Mouse (Mus musculus) embryonic facial prominence, embryonic 14.5 days (tissue): ENCODE results near the gene Tbcb. TPM values are rescaled to one million over a fixed set of nuclear protein-coding genes. Genes with fewer than 3 reads are reported as not detected.
A peak's percentile ranks its signal among the peaks of the same experiment; 100 is the strongest.
"Not testable (repeated sequence)": the region's sequence is repeated elsewhere in the genome, so short reads cannot be mapped to it uniquely, and the experiment has no call there.

Source experiments
- ATAC-seq: fragments of 200-750 bp; cut with Nextera tagmentation; 2 replicates; pipeline ENCODE4 v1.8.0; 2017; ENCODE audit warnings: low read depth, moderate number of reproducible peaks, moderate TSS enrichment
- DNase-seq: peaks from one replicate; pipeline ENCODE4 v3.0.0-alpha.2; 2015; ENCODE audit warnings: low spot score
- H3K27ac ChIP-seq: fragments of 300-500 bp; sonication (generic); replicated peaks from 2 replicates; pipeline ENCODE4 v1.5.1; 2014; ENCODE audit warnings: low read depth, mild to moderate bottlenecking, low read length, moderate library complexity
- H3K27me3 ChIP-seq: fragments of 300-500 bp; sonication (generic); replicated peaks from 2 replicates; pipeline ENCODE4 v1.6.1; 2014; ENCODE audit warnings: low read length; ENCODE audit not compliant: control insufficient read depth, insufficient read depth
- H3K36me3 ChIP-seq: fragments of 300-500 bp; sonication (generic); 2 replicates; pipeline ENCODE4 v1.6.1; 2014; ENCODE audit warnings: low read length, mixed read lengths; ENCODE audit not compliant: control insufficient read depth, insufficient read depth
- H3K4me1 ChIP-seq: fragments of 300-500 bp; sonication (generic); 2 replicates; pipeline ENCODE4 v1.6.1; 2014; ENCODE audit warnings: antibody characterized with exemption, low read length; ENCODE audit not compliant: control insufficient read depth, insufficient read depth
- H3K4me2 ChIP-seq: fragments of 300-500 bp; sonication (generic); 2 replicates; pipeline ENCODE4 v1.6.1; 2014; ENCODE audit warnings: low read depth, mild to moderate bottlenecking, low read length, moderate library complexity, mixed read lengths
- H3K4me3 ChIP-seq: fragments of 300-500 bp; sonication (generic); 2 replicates; pipeline ENCODE4 v1.5.1; 2014; ENCODE audit warnings: low read depth, mild to moderate bottlenecking, low read length
- H3K9ac ChIP-seq: fragments of 300-500 bp; sonication (generic); 2 replicates; pipeline ENCODE4 v1.6.1; 2014; ENCODE audit warnings: low read depth, mild to moderate bottlenecking, low read length, moderate library complexity, mixed read lengths
- H3K9me3 ChIP-seq: fragments of 300-500 bp; sonication (generic); 2 replicates; pipeline ENCODE4 v1.6.1; 2016; ENCODE audit warnings: low read length; ENCODE audit not compliant: control insufficient read depth
- WGBS: fragments of 180-500 bp; shearing (Covaris S2); extraction: QIAGEN DNeasy Blood & Tissue Kit; methylation state at CpG from one replicate; pipeline ENCODE4 v1.1.7; 2014; 5-methylcytosine and 5-hydroxymethylcytosine counted together
- polyA plus RNA-seq: library from polyadenylated mRNA; unstranded; fragments of >200 nt; fragmentation: Nextera tagmentation; extraction: Ambion mirVana; gene quantifications from 2 replicates; pipeline ENCODE4 v1.2.1, GENCODE M21; 2014

Tbcb gene
- polyA plus RNA-seq, 1 experiment from 2014 or later, result 166 TPM

DNA sequence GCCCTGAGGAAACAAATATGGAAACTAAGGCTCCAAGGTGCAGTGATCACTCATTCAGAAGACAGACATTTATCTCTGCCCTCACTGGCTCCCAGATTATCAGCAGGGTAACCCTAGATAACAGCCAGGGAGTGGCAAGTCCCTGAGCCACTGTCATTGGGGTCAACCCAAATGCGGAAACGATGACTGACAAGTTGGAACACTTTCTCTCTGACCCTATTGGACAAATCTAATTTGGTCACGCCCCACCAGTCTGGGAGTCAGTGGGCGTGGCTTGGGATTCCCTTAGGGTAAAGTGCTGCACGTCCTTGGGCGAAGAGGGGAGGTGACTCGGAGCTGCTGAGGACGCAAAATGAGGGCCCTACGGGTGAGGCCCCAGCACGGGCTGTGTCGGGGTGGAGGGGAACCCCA lies 48.2 kb downstream of the Tbcb start, which contains the start of gene Cox7a1:
Gene Cox7a1, plus strand, starts transcription at position 266 of the 411 bp plus-strand sequence.
- Histone ChIP-seq H3K4me3 (peak within 1 kb of the TSS; percentile 3; the same call in 1 of the 2 replicates), H3K9ac (no peak within 1 kb of the TSS)

DNA sequence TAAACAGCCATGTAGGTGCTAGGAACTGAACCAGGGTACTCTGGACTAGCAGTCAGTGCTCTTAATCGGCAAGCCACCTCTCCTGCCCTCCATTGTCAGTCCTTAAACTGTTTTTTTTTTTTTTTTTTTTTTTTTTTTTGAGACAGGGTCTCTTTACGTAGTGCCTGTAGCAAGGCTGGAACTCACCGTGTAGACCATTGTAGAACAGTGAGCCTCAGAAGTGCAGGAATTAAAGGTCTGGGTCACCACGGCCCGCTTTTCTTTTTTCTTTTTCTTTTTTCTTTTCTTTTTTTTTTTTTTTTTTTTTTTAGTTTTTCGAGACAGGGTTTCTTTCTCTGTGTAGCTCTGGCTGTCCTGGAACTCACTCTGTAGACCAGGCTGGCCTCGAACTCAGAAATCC lies 48.9 kb downstream of the Tbcb start:
- not testable (repeated sequence) for H3K27me3 ChIP-seq, H3K4me3 ChIP-seq, H3K4me2 ChIP-seq, H3K4me1 ChIP-seq, H3K27ac ChIP-seq, H3K9ac ChIP-seq, H3K9me3 ChIP-seq, DNase-seq, ATAC-seq
- WGBS, result 73% methylated on average over 7 of the region's 7 CpGs
- H3K36me3 ChIP-seq, result peaks cover 37% of the 10 kb centered on the region

More for the DNA sequence above, 48.2 kb downstream of the Tbcb start, which contains the start of gene Cox7a1:
- peak within 1 kb of the TSS; percentile 45 for H3K4me2 ChIP-seq
- 2% methylated on average over 8 of the region's 11 CpGs for WGBS
- H3K9me3 ChIP-seq, result no peaks in the 10 kb centered on the region
- ATAC-seq (peak; percentile 55), DNase-seq (peak; percentile 86)
- H3K27ac ChIP-seq, result no peak within 1 kb of the TSS
- peaks cover 37% of the 10 kb centered on the region for H3K36me3 ChIP-seq
- no peaks in the 10 kb centered on the region for H3K27me3 ChIP-seq
- peaks cover 8% of the 10 kb centered on the region; the same call in 1 of the 2 replicates for H3K4me1 ChIP-seq

- peaks cover 35% of the 10 kb centered on the region for H3K36me3 ChIP-seq
- H3K27ac ChIP-seq, H3K4me1 ChIP-seq, H3K4me3 ChIP-seq, H3K27me3 ChIP-seq, H3K9ac ChIP-seq, DNase-seq, H3K4me2 ChIP-seq, H3K9me3 ChIP-seq, ATAC-seq: not testable (repeated sequence)
- 88% methylated on average over 9 of the region's 10 CpGs for WGBS
Observed at GRCm38 (mm10) chr7:30181929-30182328, 50.1 kb downstream of the Tbcb start.

GRCm38 (mm10) chr7:30181308-30181707 lies 50.8 kb downstream of the Tbcb start:
- 3% methylated on average over 4 of the region's 4 CpGs for WGBS
- DNase-seq (peak; percentile 82), ATAC-seq (no peak)
- H3K4me1 ChIP-seq, result peaks cover 8% of the 10 kb centered on the region; the same call in 1 of the 2 replicates
- no peak overlapping the region for H3K4me2 ChIP-seq
- no peak overlapping the region for H3K4me3 ChIP-seq
- no peaks in the 10 kb centered on the region for H3K27me3 ChIP-seq
- no peak overlapping the region for H3K27ac ChIP-seq
- H3K9me3 ChIP-seq, result no peaks in the 10 kb centered on the region
- H3K9ac ChIP-seq, result no peak overlapping the region
- H3K36me3 ChIP-seq, result peaks cover 31% of the 10 kb centered on the region

GRCm38 (mm10) chr7:30178256-30178655 lies 53.8 kb downstream of the Tbcb start:
- ATAC-seq (no peak), DNase-seq (no peak)
- 79% methylated on average over 11 of the region's 11 CpGs for WGBS
- Histone ChIP-seq H3K4me3 (no peak overlapping the region), H3K4me2 (no peak overlapping the region), H3K4me1 (no peaks in the 10 kb centered on the region), H3K36me3 (peaks cover 20% of the 10 kb centered on the region), H3K9ac (no peak overlapping the region), H3K9me3 (no peaks in the 10 kb centered on the region), H3K27ac (no peak overlapping the region), H3K27me3 (no peaks in the 10 kb centered on the region)

DNA sequence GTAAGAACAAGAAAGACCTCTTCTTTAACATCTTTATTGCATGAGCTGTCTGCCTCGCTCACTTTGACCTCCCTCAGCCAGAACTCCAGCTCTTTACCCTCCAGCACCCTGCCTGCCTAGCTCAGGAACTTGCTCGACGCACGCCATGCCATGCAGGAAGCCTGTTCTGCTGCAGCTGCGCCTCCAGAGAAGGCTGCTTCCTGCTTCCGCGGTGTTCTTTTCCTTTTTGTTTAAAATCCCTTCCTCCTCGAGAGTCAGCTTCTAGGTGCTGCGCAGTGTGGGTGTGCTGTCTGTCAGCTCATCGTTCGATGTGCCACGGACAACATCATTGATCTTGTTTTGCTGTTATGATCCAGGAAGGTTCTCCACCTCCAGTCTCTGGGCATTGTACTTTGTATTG lies 55.6 kb downstream of the Tbcb start:
- H3K4me1 ChIP-seq, result no peaks in the 10 kb centered on the region
- DNase-seq, result no peak
- no peak for ATAC-seq

More for the DNA sequence above, 55.6 kb downstream of the Tbcb start:
- Histone ChIP-seq H3K36me3 (peaks cover 20% of the 10 kb centered on the region), H3K27ac (no peak overlapping the region), H3K9me3 (no peaks in the 10 kb centered on the region), H3K9ac (no peak overlapping the region), H3K27me3 (no peaks in the 10 kb centered on the region), H3K4me2 (no peak overlapping the region), H3K4me3 (no peak overlapping the region)
- 85% methylated on average over 12 of the region's 12 CpGs for WGBS

Other genes with a start within 250 kb of the Tbcb start
- gene Zfp568, start 248.3 kb downstream of the Tbcb start, polyA plus RNA-seq, result 29.5 and 29.9 TPM in 2 replicates
- gene Zfp14, start 180.9 kb downstream of the Tbcb start, polyA plus RNA-seq, result 4.4 and 6.4 TPM in 2 replicates
- gene Zfp82, start 159.4 kb downstream of the Tbcb start, polyA plus RNA-seq, result 6.4 and 7.0 TPM in 2 replicates
- 1.4 and 2.5 TPM in 2 replicates for gene Gm26920, start 141.9 kb downstream of the Tbcb start, polyA plus RNA-seq
- gene Zfp566, start 141.7 kb downstream of the Tbcb start, polyA plus RNA-seq, result 7.9 and 11.2 TPM in 2 replicates
- gene Zfp260, start 137.5 kb downstream of the Tbcb start, polyA plus RNA-seq, result 136 and 141 TPM in 2 replicates
- 5.8 and 6.5 TPM in 2 replicates for gene Zfp382, start 110.3 kb downstream of the Tbcb start, polyA plus RNA-seq
- 18.1 and 18.4 TPM in 2 replicates for gene Zfp146, start 62.5 kb downstream of the Tbcb start, polyA plus RNA-seq
- gene Cox7a1, start 48.1 kb downstream of the Tbcb start, polyA plus RNA-seq, result 7.4 and 17.0 TPM in 2 replicates
- 96.4 and 107 TPM in 2 replicates for gene Capns1, start 33.5 kb downstream of the Tbcb start, polyA plus RNA-seq
- 172 and 180 TPM in 2 replicates for gene Polr2i, start 324 bp downstream of the Tbcb start, polyA plus RNA-seq
- 1.1 and 1.4 TPM in 2 replicates for gene Ovol3, start 3.5 kb upstream of the Tbcb start, polyA plus RNA-seq
- 0.22 and 0.28 TPM in 2 replicates for gene Thap8, start 47.8 kb upstream of the Tbcb start, polyA plus RNA-seq
- gene Wdr62, start 48.1 kb upstream of the Tbcb start, polyA plus RNA-seq, result 7.5 and 7.7 TPM in 2 replicates
- 51.8 and 58.1 TPM in 2 replicates for gene Clip3, start 59.5 kb upstream of the Tbcb start, polyA plus RNA-seq
- 69.4 and 72.3 TPM in 2 replicates for gene Alkbh6, start 76.4 kb upstream of the Tbcb start, polyA plus RNA-seq
- 25.4 and 35.4 TPM in 2 replicates for gene Syne4, start 82.5 kb upstream of the Tbcb start, polyA plus RNA-seq
- not detected in 2 replicates for gene E130208F15Rik, start 89.5 kb upstream of the Tbcb start, polyA plus RNA-seq
- 18.8 and 19.5 TPM in 2 replicates for gene Sdhaf1, start 91.6 kb upstream of the Tbcb start, polyA plus RNA-seq
- 4.2 and 4.7 TPM in 2 replicates for gene Lrfn3, start 130.5 kb upstream of the Tbcb start, polyA plus RNA-seq
- 82.9 and 97.0 TPM in 2 replicates for gene Tyrobp, start 181.5 kb upstream of the Tbcb start, polyA plus RNA-seq
- 2.2 and 2.4 TPM in 2 replicates for gene Hcst, start 187.6 kb upstream of the Tbcb start, polyA plus RNA-seq
- 1.0 and 2.0 TPM in 2 replicates for gene Nfkbid, start 189.5 kb upstream of the Tbcb start, polyA plus RNA-seq
- 51.0 and 53.6 TPM in 2 replicates for gene Aplp1, start 213.3 kb upstream of the Tbcb start, polyA plus RNA-seq
- 0.45 and 0.82 TPM in 2 replicates for gene Kirrel2, start 225.4 kb upstream of the Tbcb start, polyA plus RNA-seq
- 0.22 and 0.35 TPM in 2 replicates for gene Nphs1, start 226.0 kb upstream of the Tbcb start, polyA plus RNA-seq